Mouse (Mus musculus): Measurements from ENCODE around the gene Vmn2r47. TPM values are rescaled to one million over a fixed set of nuclear protein-coding genes. Genes with fewer than 3 reads are reported as not detected.
"Not testable (repeated sequence)": the region's sequence is repeated elsewhere in the genome, so short reads cannot be mapped to it uniquely, and the experiment has no call there.

Gene Vmn2r47
- polyA plus RNA-seq (2015; fragmentation: Nextera tagmentation; extraction: Ambion mirVana), result not detected in 2 replicates

DNA sequence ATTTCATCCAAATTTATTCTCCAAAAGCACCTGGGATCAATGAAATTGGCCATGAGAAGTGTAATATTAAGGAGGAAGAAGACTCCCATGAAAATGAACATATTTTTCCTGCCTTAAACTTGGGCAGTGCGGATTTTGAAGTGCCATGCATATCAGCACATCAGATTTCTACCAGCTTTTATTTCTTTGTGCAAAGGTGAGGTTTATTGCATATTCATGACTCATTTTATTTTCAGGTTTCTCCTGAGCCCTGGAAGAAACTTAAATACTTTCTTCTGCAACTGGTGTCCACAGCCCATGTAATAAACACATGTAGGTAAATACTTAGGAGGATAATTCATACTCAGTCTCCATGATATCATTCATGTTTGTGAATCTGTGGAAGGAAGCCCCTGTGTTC, at the start of gene Vmn2r47:
Vmn2r47 (minus strand) TSS at position 101 of the 400 bp plus-strand sequence.
- H3K4me2 ChIP-seq; H3K9ac ChIP-seq; H3K27ac ChIP-seq; H3K4me3 ChIP-seq; H3K4me1 ChIP-seq (replicated peaks); ATAC-seq (ENCODE audit: low FRiP score); H3K36me3 ChIP-seq; H3K9me3 ChIP-seq; H3K27me3 ChIP-seq: not testable (repeated sequence)
- no CpG with 5 or more reads among the region's 1 CpGs for WGBS

DNA sequence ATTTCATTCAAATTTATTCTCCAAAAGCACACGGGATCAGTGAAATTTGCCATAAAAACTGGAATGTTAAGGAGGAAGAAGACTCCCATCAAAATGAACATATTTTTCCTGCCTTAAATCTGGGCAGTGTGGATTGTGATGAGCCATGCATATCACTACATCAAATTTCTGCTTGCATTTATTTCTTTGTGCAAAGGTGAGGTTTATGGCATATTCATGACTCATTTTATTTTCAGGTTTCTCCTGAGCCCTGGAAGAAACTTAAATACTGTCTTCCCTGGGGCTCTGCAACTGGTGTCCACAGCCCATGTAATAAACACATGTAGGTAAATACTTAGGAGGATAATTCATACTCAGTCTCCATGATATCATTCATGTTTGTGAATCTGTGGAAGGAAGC, 70.7 kb downstream of the Vmn2r47 start, which contains the start of gene Vmn2r46:
Vmn2r46 (minus strand) TSS at position 101 of the 400 bp plus-strand sequence.
- H3K4me1 ChIP-seq (replicated peaks); ATAC-seq (ENCODE audit: low FRiP score); H3K27ac ChIP-seq; H3K4me3 ChIP-seq; H3K9ac ChIP-seq; H3K9me3 ChIP-seq; H3K27me3 ChIP-seq; H3K36me3 ChIP-seq; H3K4me2 ChIP-seq: not testable (repeated sequence)
- whole genome bisulfite sequencing, result no CpG with 5 or more reads among the region's 1 CpGs

Other genes with a start within 250 kb of the Vmn2r47 start
- not detected in 2 replicates for gene Vmn2r46, start 70.8 kb downstream of the Vmn2r47 start, polyA plus RNA-seq (2015; fragmentation: Nextera tagmentation; extraction: Ambion mirVana)
- not detected in 2 replicates for gene Vmn2r48, start 112.3 kb upstream of the Vmn2r47 start, polyA plus RNA-seq (2015; fragmentation: Nextera tagmentation; extraction: Ambion mirVana)
- gene Vmn2r49, start 150.9 kb upstream of the Vmn2r47 start, polyA plus RNA-seq (2015; fragmentation: Nextera tagmentation; extraction: Ambion mirVana), result not detected in 2 replicates
- gene Vmn2r50, start 212.0 kb upstream of the Vmn2r47 start, polyA plus RNA-seq (2015; fragmentation: Nextera tagmentation; extraction: Ambion mirVana), result not detected in 2 replicates